Mouse (Mus musculus): ENCODE measurements around the gene Specc1l.

The Specc1l gene

GRCm38 (mm10) chr10:75211807-75212645 lies at the start of gene Specc1l:
Gene Specc1l, plus strand, starts transcription at chr10:75212073.
- peak; percentile 91 to 95 for DNase-seq (ENCODE audit: low spot score in 2 of 2)

GRCm38 (mm10) chr10:75165825-75166481 lies 45.9 kb upstream of the Specc1l start:
- no peak for DNase-seq (ENCODE audit: low spot score in 2 of 2)

GRCm38 (mm10) chr10:75166601-75167000 lies 45.3 kb upstream of the Specc1l start:
- no peak for DNase-seq (ENCODE audit: low spot score in 2 of 2)

GRCm38 (mm10) chr10:75170207-75170850 lies 41.5 kb upstream of the Specc1l start:
- no peak for DNase-seq (ENCODE audit: low spot score in 2 of 2)

GRCm38 (mm10) chr10:75173056-75173455 lies 38.8 kb upstream of the Specc1l start:
- no peak for DNase-seq (ENCODE audit: low spot score in 2 of 2)

- DNase-seq (ENCODE audit: low spot score in 2 of 2): no peak
Measured at GRCm38 (mm10) chr10:75173712-75174111, 38.2 kb upstream of the Specc1l start.

GRCm38 (mm10) chr10:75176494-75176893 lies 35.4 kb upstream of the Specc1l start:
- DNase-seq (ENCODE audit: low spot score in 2 of 2): no peak

- no peak for DNase-seq (ENCODE audit: low spot score in 2 of 2)
Measured at GRCm38 (mm10) chr10:75178911-75179310, 33.0 kb upstream of the Specc1l start.

- DNase-seq (ENCODE audit: low spot score in 2 of 2): peak; percentile 64 to 79
Measured at GRCm38 (mm10) chr10:75182151-75182774, 29.6 kb upstream of the Specc1l start.

GRCm38 (mm10) chr10:75184826-75185225 lies 27.0 kb upstream of the Specc1l start:
- no peak for DNase-seq (ENCODE audit: low spot score in 2 of 2)

- DNase-seq (ENCODE audit: low spot score in 2 of 2): peak in 1 of 2 experiments; percentile 27
Measured at GRCm38 (mm10) chr10:75186551-75186950, 25.3 kb upstream of the Specc1l start.

- no peak for DNase-seq (ENCODE audit: low spot score in 2 of 2)
Measured at GRCm38 (mm10) chr10:75187366-75188056, 24.4 kb upstream of the Specc1l start.

- DNase-seq (ENCODE audit: low spot score in 2 of 2): no peak
Measured at GRCm38 (mm10) chr10:75191647-75192046, 20.2 kb upstream of the Specc1l start.

GRCm38 (mm10) chr10:75197817-75198216 lies 14.1 kb upstream of the Specc1l start:
- DNase-seq (ENCODE audit: low spot score in 2 of 2): no peak

GRCm38 (mm10) chr10:75200733-75201132 lies 11.1 kb upstream of the Specc1l start:
- no peak for DNase-seq (ENCODE audit: low spot score in 2 of 2)

- DNase-seq (ENCODE audit: low spot score in 2 of 2): no peak
Measured at GRCm38 (mm10) chr10:75206192-75206591, 5.7 kb upstream of the Specc1l start.

- DNase-seq (ENCODE audit: low spot score in 2 of 2): no peak
Measured at GRCm38 (mm10) chr10:75210841-75211240, 1.0 kb upstream of the Specc1l start.

GRCm38 (mm10) chr10:75212981-75213380 lies 1.1 kb downstream of the Specc1l start:
- peak in 1 of 2 experiments; percentile 14 for DNase-seq (ENCODE audit: low spot score in 2 of 2)

GRCm38 (mm10) chr10:75220722-75221121 lies 8.8 kb downstream of the Specc1l start:
- no peak for DNase-seq (ENCODE audit: low spot score in 2 of 2)

- no peak for DNase-seq (ENCODE audit: low spot score in 2 of 2)
Measured at GRCm38 (mm10) chr10:75221936-75222610, 10.2 kb downstream of the Specc1l start.

- DNase-seq (ENCODE audit: low spot score in 2 of 2): no peak
Measured at GRCm38 (mm10) chr10:75222611-75222998, 10.7 kb downstream of the Specc1l start.

Measured in cerebellum, postnatal 4 days (tissue).